Mouse (Mus musculus): ENCODE results near the gene Lta.

DNA sequence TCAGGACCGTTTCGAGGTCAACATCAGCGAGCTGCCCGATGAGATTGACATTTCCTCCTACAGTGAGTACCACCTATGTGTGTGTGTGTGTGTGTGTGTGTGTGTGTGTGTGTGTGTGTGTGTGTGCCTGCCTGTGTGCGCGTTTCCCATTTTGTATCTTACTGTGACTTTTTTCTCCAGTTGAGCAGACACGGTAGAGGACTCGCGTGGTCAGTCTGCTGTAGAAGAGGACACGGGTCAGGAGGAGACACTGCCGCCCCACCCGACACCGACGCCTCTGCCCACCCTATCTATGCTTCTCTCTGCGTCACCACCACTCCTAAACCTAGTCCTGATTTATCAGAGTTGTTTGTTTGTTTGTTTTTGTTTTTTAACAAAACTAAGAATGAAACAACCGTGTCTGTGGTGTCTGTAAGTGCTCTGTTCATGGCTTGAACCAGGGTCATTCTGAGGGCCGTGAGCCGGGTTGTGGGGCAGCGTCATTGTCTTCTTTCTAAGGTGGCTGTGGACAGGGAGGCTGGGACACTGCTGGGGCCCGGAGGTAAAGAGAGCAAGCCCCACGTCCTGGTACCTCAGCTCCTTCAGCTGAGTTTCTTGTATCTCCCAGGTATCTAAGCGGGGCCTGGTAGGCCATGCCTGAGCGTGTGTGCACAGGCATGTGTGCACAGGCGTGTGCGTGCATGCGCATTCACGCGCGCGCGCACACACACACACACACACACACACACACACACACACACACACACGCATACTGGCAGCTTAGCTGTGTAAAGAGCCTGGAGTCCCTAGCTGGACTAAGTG is 48.3 kb upstream of the Lta start:
- no peak for TF ChIP-seq CTCF (IDR thresholded peaks at IDR 0.05; ENCODE audit: extremely low read depth, insufficient read depth, insufficient read length, insufficient replicate concordance)
- TF ChIP-seq POLR2A (IDR thresholded peaks at IDR 0.05; ENCODE audit: low read depth, low read length): no peak

Measured in spleen, adult 2 months (tissue).